Comparison of ENCODE assay signal across 24 mouse cellular contexts in genomic region chr11:95391201-95391600, GRCm38 (mm10). TPM values are rescaled to one million over a fixed set of nuclear protein-coding genes. Genes with fewer than 3 reads are reported as not detected.
DNase-seq lines count a peak whose midpoint lies in the region; ATAC-seq and TF ChIP-seq lines count a peak whose summit lies in the region.
"Had no signal": no experiment of that assay in that cellular context is flagged by ENCODE, and none has a peak within 500 bp of the region (broad histone marks: within the 10 kb centered on the region; RNA-seq: fewer than 3 reads in every experiment).

No protein-coding gene starts in this region.

- H3K36me3 ChIP-seq in forebrain, embryonic 14.5 days (ENCODE audit: control insufficient read depth, insufficient read depth, low read length): peaks cover 63% of the 10 kb centered on the region
- peaks cover 58% of the 10 kb centered on the region for H3K36me3 ChIP-seq in forebrain, embryonic 12.5 days (replicated peaks)
- H3K36me3 ChIP-seq in forebrain, embryonic 16.5 days (ENCODE audit: control insufficient read depth, insufficient read depth): peaks cover 26% of the 10 kb centered on the region
- peaks cover 16% of the 10 kb centered on the region for H3K36me3 ChIP-seq in hindbrain, embryonic 11.5 days (ENCODE audit: control insufficient read depth, insufficient read depth, low read length)

- H3K27ac ChIP-seq in forebrain, embryonic 14.5 days (ENCODE audit: low read depth, low read length): peak overlapping the region; percentile 59; the same call in 1 of the 2 replicates
- no peak overlapping the region for H3K27ac ChIP-seq in forebrain, embryonic 12.5 days
- peak overlapping the region; percentile 85 for H3K27ac ChIP-seq in layer of hippocampus, adult 2 months
- H3K27ac ChIP-seq in forebrain, embryonic 16.5 days (ENCODE audit: low read length): peak overlapping the region; percentile 75
- H3K27ac ChIP-seq in hindbrain, embryonic 11.5 days (ENCODE audit: low read depth, low read length): no peak overlapping the region
- H3K27ac ChIP-seq: hindbrain, embryonic 10.5 days; hindbrain, embryonic 14.5 days had no signal

- no peak overlapping the region for H3K9ac ChIP-seq in forebrain, embryonic 14.5 days (ENCODE audit: low read length)
- H3K9ac ChIP-seq in forebrain, embryonic 12.5 days: no peak overlapping the region
- H3K9ac ChIP-seq in forebrain, embryonic 16.5 days (replicated peaks; ENCODE audit: low read depth, low read length): no peak overlapping the region
- H3K9ac ChIP-seq in hindbrain, embryonic 11.5 days (ENCODE audit: low read depth, low read length): no peak overlapping the region
- H3K9ac ChIP-seq: embryonic facial prominence, embryonic 13.5 days; hindbrain, embryonic 14.5 days had no signal

- no peak overlapping the region for H3K4me2 ChIP-seq in forebrain, embryonic 14.5 days (ENCODE audit: low read length)
- H3K4me2 ChIP-seq in forebrain, embryonic 12.5 days: no peak overlapping the region
- H3K4me2 ChIP-seq in forebrain, embryonic 16.5 days (ENCODE audit: low read length): no peak overlapping the region
- no peak overlapping the region for H3K4me2 ChIP-seq in hindbrain, embryonic 11.5 days (replicated peaks; ENCODE audit: low read depth, low read length)
- H3K4me2 ChIP-seq: heart, embryonic 11.5 days; hindbrain, embryonic 14.5 days had no signal

- peak; percentile 58 for DNase-seq in cerebellum, adult 9-10 months
- no peak for DNase-seq in forebrain, embryonic 14.5 days (ENCODE audit: low spot score)
- no peak for DNase-seq in layer of hippocampus, adult 2 months (ENCODE audit: low spot score in 2 of 2)
- no peak for DNase-seq in layer of hippocampus, postnatal 14 days (ENCODE audit: low spot score in 2 of 2)
- DNase-seq in hindbrain, embryonic 11.5 days (ENCODE audit: low spot score): no peak
- DNase-seq: adrenal gland, postnatal 10 days; adrenal gland, postnatal 36 days; B cell, adult 2 months; gastrocnemius, postnatal 10 days; heart, postnatal 36 days; kidney, adult 18-20 months; kidney, adult 9 months had no signal

- WGBS in forebrain, embryonic 14.5 days: 69% methylated on average over 4 of the region's 4 CpGs
- WGBS in forebrain, embryonic 12.5 days: 80% methylated on average over 4 of the region's 4 CpGs
- 54% methylated on average over 4 of the region's 4 CpGs for WGBS in forebrain, embryonic 16.5 days
- WGBS in hindbrain, embryonic 11.5 days: 87% methylated on average over 4 of the region's 4 CpGs

- H3K4me3 ChIP-seq in forebrain, embryonic 14.5 days (ENCODE audit: low read depth, low read length): no peak overlapping the region
- H3K4me3 ChIP-seq in forebrain, embryonic 12.5 days (replicated peaks): no peak overlapping the region
- no peak overlapping the region for H3K4me3 ChIP-seq in layer of hippocampus, adult 2 months
- H3K4me3 ChIP-seq in forebrain, embryonic 16.5 days (replicated peaks; ENCODE audit: low read length): no peak overlapping the region
- no peak overlapping the region for H3K4me3 ChIP-seq in hindbrain, embryonic 11.5 days (ENCODE audit: low read depth, low read length)
- H3K4me3 ChIP-seq: embryonic facial prominence, embryonic 13.5 days; hindbrain, embryonic 10.5 days had no signal

- H3K9me3 ChIP-seq in forebrain, embryonic 14.5 days (replicated peaks; ENCODE audit: control insufficient read depth, low read length): no peaks in the 10 kb centered on the region
- H3K9me3 ChIP-seq in forebrain, embryonic 12.5 days: no peaks in the 10 kb centered on the region
- no peaks in the 10 kb centered on the region for H3K9me3 ChIP-seq in forebrain, embryonic 16.5 days (ENCODE audit: control insufficient read depth, low read length)
- no peaks in the 10 kb centered on the region for H3K9me3 ChIP-seq in hindbrain, embryonic 11.5 days (ENCODE audit: control insufficient read depth, low read length)
- H3K9me3 ChIP-seq: embryonic facial prominence, embryonic 13.5 days; G1E; hindbrain, embryonic 10.5 days had no signal

- TF ChIP-seq CTCF in layer of hippocampus, adult 2 months (conservative IDR thresholded peaks at IDR 0.05): no peak

- peaks cover 7% of the 10 kb centered on the region; the same call in 1 of the 2 replicates for H3K4me1 ChIP-seq in forebrain, embryonic 14.5 days (ENCODE audit: control insufficient read depth, insufficient read depth, low read length)
- H3K4me1 ChIP-seq in forebrain, embryonic 12.5 days: peaks cover 9% of the 10 kb centered on the region
- peaks cover 25% of the 10 kb centered on the region for H3K4me1 ChIP-seq in forebrain, embryonic 16.5 days (replicated peaks; ENCODE audit: control insufficient read depth, insufficient read depth, low read length)
- H3K4me1 ChIP-seq in hindbrain, embryonic 11.5 days (replicated peaks; ENCODE audit: control insufficient read depth, insufficient read depth, low read length): no peaks in the 10 kb centered on the region

- H3K27me3 ChIP-seq in forebrain, embryonic 14.5 days (replicated peaks; ENCODE audit: control insufficient read depth, insufficient read depth, low read length): no peaks in the 10 kb centered on the region
- H3K27me3 ChIP-seq in forebrain, embryonic 12.5 days: no peaks in the 10 kb centered on the region
- no peaks in the 10 kb centered on the region for H3K27me3 ChIP-seq in forebrain, embryonic 16.5 days (replicated peaks; ENCODE audit: control insufficient read depth, insufficient read depth, low read length)
- H3K27me3 ChIP-seq in hindbrain, embryonic 11.5 days (ENCODE audit: control insufficient read depth, insufficient read depth, low read length): no peaks in the 10 kb centered on the region
- H3K27me3 ChIP-seq: CH12.LX; embryonic facial prominence, embryonic 13.5 days; Patski had no signal

- no peak for ATAC-seq in cerebellum, adult (ENCODE audit: insufficient number of reproducible peaks, low FRiP score, low TSS enrichment)
- ATAC-seq in forebrain, embryonic 14.5 days: no peak
- no peak for ATAC-seq in forebrain, embryonic 12.5 days (ENCODE audit: low FRiP score)
- no peak for ATAC-seq in forebrain, embryonic 16.5 days
- no peak for ATAC-seq in hindbrain, embryonic 11.5 days (ENCODE audit: low FRiP score)
- ATAC-seq: inflammation-experienced regulatory T-cells, adult 6 months; intestine, embryonic 16.5 days; Patski had no signal

RNA-seq across cellular contexts. Expression of gene Slc35b1, which starts 6.7 kb away (rescaled TPM):
- polyA plus RNA-seq in forebrain, embryonic 14.5 days (2014; fragmentation: Nextera tagmentation; extraction: Ambion mirVana): 168 and 174 TPM in 2 replicates
- polyA plus RNA-seq in forebrain, embryonic 12.5 days (2016; fragmentation: Nextera tagmentation; extraction: Ambion mirVana): 126 TPM in 2 replicates
- total RNA-seq in layer of hippocampus, adult 2 months (2021): 10 to 100 TPM; 64.4 to 69.2 TPM
- 10 to 100 TPM; 74.2 to 76.0 TPM for total RNA-seq in layer of hippocampus, postnatal 14 days (2021)
- polyA plus RNA-seq in forebrain, embryonic 16.5 days (2015; fragmentation: Nextera tagmentation; extraction: Ambion mirVana): 152 and 154 TPM in 2 replicates
- polyA plus RNA-seq in hindbrain, embryonic 11.5 days (2014; fragmentation: Nextera tagmentation; extraction: Ambion mirVana): 134 and 143 TPM in 2 replicates

RNA-seq across cellular contexts. Expression of gene Spop, which starts 22.7 kb away (rescaled TPM):
- polyA plus RNA-seq in forebrain, embryonic 14.5 days (2014; fragmentation: Nextera tagmentation; extraction: Ambion mirVana): 62.0 and 96.6 TPM in 2 replicates
- polyA plus RNA-seq in forebrain, embryonic 12.5 days (2016; fragmentation: Nextera tagmentation; extraction: Ambion mirVana): 193 and 211 TPM in 2 replicates
- total RNA-seq in layer of hippocampus, adult 2 months (2021): 100 to 1,000 TPM; 170 to 176 TPM
- 100 to 1,000 TPM; 151 to 155 TPM for total RNA-seq in layer of hippocampus, postnatal 14 days (2021)
- polyA plus RNA-seq in forebrain, embryonic 16.5 days (2015; fragmentation: Nextera tagmentation; extraction: Ambion mirVana): 252 and 265 TPM in 2 replicates
- 133 and 146 TPM in 2 replicates for polyA plus RNA-seq in hindbrain, embryonic 11.5 days (2014; fragmentation: Nextera tagmentation; extraction: Ambion mirVana)

RNA-seq across cellular contexts. Expression of gene Fam117a, which starts 54.4 kb away (rescaled TPM):
- 3.3 and 4.0 TPM in 2 replicates for polyA plus RNA-seq in forebrain, embryonic 14.5 days (2014; fragmentation: Nextera tagmentation; extraction: Ambion mirVana)
- polyA plus RNA-seq in forebrain, embryonic 12.5 days (2016; fragmentation: Nextera tagmentation; extraction: Ambion mirVana): 6.0 and 7.8 TPM in 2 replicates
- 1 to 10 TPM; 4.1 to 6.0 TPM for total RNA-seq in layer of hippocampus, adult 2 months (2021)
- 1 to 10 TPM; 3.0 to 3.8 TPM for total RNA-seq in layer of hippocampus, postnatal 14 days (2021)
- polyA plus RNA-seq in forebrain, embryonic 16.5 days (2015; fragmentation: Nextera tagmentation; extraction: Ambion mirVana): 2.7 and 2.9 TPM in 2 replicates
- polyA plus RNA-seq in hindbrain, embryonic 11.5 days (2014; fragmentation: Nextera tagmentation; extraction: Ambion mirVana): 8.3 and 11.1 TPM in 2 replicates

Comparison
In these comparisons a context has a peak if more than half of its experiments do, and no peak if none do; other contexts are left out.
1. H3K27ac ChIP-seq: peak in forebrain, embryonic 14.5 days (single experiment), layer of hippocampus, adult 2 months (single experiment) and forebrain, embryonic 16.5 days (single experiment); none in forebrain, embryonic 12.5 days (single experiment) and hindbrain, embryonic 11.5 days (single experiment).